Mouse (Mus musculus): ENCODE measurements around the gene Ythdf1. TPM values are rescaled to one million over a fixed set of nuclear protein-coding genes. Genes with fewer than 3 reads are reported as not detected.
A peak's percentile ranks its signal among the peaks of the same experiment; 100 is the strongest.

The Ythdf1 gene
- polyA plus RNA-seq, 1 experiment = 76.7 TPM

DNA sequence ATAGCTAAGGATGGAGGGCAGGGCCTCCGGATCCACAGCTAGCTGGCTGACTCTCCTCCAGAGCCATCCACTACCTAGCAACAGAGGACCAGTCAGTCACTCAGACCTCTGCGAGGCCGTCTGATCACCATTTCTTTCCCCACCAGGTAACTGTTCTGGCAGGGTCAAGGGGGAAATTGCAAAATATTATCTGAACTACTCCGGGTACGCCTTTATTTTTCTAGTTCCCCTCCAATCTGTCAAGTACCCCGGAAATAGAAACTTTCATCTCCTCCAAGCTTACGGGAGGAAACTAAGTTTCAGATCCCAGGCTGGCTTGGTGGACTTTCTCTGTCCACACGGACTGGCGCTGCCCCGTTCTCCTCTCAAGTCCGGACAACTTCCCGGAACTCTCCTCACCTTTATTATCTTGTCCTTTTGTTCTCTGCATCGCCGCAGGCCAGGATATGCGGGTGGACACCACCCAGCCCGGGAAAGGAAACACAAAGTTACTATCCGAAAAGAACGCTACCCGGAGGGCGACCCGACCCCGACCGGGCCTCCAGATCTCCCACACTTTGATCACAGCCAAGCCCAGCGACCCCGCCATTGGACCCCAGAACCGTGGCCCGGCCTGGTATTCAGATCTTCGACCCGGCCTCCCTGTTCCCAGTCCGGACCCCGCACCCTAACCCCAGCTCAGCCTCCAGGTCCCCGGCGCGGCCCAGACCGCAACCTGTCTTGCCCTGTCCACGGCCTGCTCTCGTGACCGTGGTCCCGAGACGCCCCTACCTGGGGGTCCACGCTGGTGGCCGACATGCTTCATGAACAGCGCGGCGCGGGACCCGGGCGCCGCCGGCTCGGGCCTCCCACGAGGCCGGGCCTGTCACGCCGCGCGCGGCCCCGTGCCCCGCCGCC lies 588 bp downstream of the Ythdf1 start:
- TF ChIP-seq POLR2A (IDR thresholded peaks at IDR 0.05; ENCODE audit: control insufficient read depth, extremely low read depth, insufficient read depth, low read length, poor library complexity) (no peak), CTCF (IDR thresholded peaks at IDR 0.05; ENCODE audit: borderline replicate concordance, control insufficient read depth, extremely low read depth, insufficient read depth, low read length, poor library complexity) (no peak)
- whole genome bisulfite sequencing = 1% methylated on average over 61 of the region's 61 CpGs
- DNase-seq = peak; percentile 50

DNA sequence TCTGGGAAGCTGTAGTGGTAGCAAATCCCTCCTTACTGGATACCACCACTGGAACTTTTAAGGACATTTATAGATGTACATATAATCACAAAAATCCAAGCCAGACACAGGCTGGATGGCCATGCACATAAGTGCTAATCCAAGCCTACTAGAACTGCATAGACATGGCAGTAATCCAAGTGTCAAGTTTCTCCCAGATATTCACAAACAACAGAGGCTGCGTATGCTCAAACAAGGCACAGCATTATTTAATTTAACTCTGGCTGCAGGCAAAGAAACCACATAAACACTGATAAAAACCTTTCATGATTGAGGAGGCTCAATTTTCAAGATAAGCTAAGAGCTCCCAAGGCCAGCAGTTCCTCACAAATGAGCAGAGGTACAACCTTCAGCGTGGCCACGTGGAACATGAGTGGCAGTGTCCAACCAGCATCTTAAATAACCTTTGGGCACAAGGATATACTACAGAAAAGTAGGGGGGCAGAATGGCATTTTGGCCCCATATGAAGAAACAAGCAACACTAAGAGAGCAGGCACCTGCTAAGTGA lies 4.8 kb downstream of the Ythdf1 start:
- H3K4me1 ChIP-seq (replicated peaks; ENCODE audit: control insufficient read depth, insufficient read depth, low read length) = peaks cover 5% of the 10 kb centered on the region; the same call in 1 of the 2 replicates
- WGBS = 93% methylated on average over 3 of the region's 3 CpGs
- H3K27me3 ChIP-seq (ENCODE audit: control insufficient read depth, insufficient read depth, low read length) = no peaks in the 10 kb centered on the region
- no peak for DNase-seq
- peaks cover 62% of the 10 kb centered on the region for H3K36me3 ChIP-seq (ENCODE audit: control insufficient read depth, insufficient read depth, low read length)
- H3K27ac ChIP-seq (ENCODE audit: control insufficient read depth, insufficient read depth, low read length) = no peak overlapping the region
- no peak overlapping the region for H3K4me3 ChIP-seq (ENCODE audit: control insufficient read depth, insufficient read depth, low read length)
- TF ChIP-seq POLR2A (IDR thresholded peaks at IDR 0.05; ENCODE audit: control insufficient read depth, extremely low read depth, insufficient read depth, low read length, poor library complexity) (no peak), CTCF (IDR thresholded peaks at IDR 0.05; ENCODE audit: borderline replicate concordance, control insufficient read depth, extremely low read depth, insufficient read depth, low read length, poor library complexity) (no peak)

More for the DNA sequence above, 588 bp downstream of the Ythdf1 start:
- Histone ChIP-seq H3K27ac (ENCODE audit: control insufficient read depth, insufficient read depth, low read length) (peak overlapping the region; percentile 47; the same call in 1 of the 2 replicates), H3K36me3 (ENCODE audit: control insufficient read depth, insufficient read depth, low read length) (peaks cover 23% of the 10 kb centered on the region), H3K4me1 (replicated peaks; ENCODE audit: control insufficient read depth, insufficient read depth, low read length) (peaks cover 5% of the 10 kb centered on the region), H3K4me3 (ENCODE audit: control insufficient read depth, insufficient read depth, low read length) (peak overlapping the region; percentile 93), H3K27me3 (ENCODE audit: control insufficient read depth, insufficient read depth, low read length) (no peaks in the 10 kb centered on the region)

GRCm38 (mm10) chr2:180910928-180911327 lies 9.8 kb downstream of the Ythdf1 start:
- Histone ChIP-seq H3K4me3 (ENCODE audit: control insufficient read depth, insufficient read depth, low read length) (no peak overlapping the region), H3K27ac (ENCODE audit: control insufficient read depth, insufficient read depth, low read length) (no peak overlapping the region), H3K36me3 (ENCODE audit: control insufficient read depth, insufficient read depth, low read length) (peaks cover 54% of the 10 kb centered on the region), H3K27me3 (ENCODE audit: control insufficient read depth, insufficient read depth, low read length) (no peaks in the 10 kb centered on the region), H3K4me1 (replicated peaks; ENCODE audit: control insufficient read depth, insufficient read depth, low read length) (no peaks in the 10 kb centered on the region)
- no peak for DNase-seq
- WGBS = 98% methylated on average over 12 of the region's 12 CpGs
- TF ChIP-seq CTCF (IDR thresholded peaks at IDR 0.05; ENCODE audit: borderline replicate concordance, control insufficient read depth, extremely low read depth, insufficient read depth, low read length, poor library complexity) (no peak), POLR2A (IDR thresholded peaks at IDR 0.05; ENCODE audit: control insufficient read depth, extremely low read depth, insufficient read depth, low read length, poor library complexity) (no peak)

DNA sequence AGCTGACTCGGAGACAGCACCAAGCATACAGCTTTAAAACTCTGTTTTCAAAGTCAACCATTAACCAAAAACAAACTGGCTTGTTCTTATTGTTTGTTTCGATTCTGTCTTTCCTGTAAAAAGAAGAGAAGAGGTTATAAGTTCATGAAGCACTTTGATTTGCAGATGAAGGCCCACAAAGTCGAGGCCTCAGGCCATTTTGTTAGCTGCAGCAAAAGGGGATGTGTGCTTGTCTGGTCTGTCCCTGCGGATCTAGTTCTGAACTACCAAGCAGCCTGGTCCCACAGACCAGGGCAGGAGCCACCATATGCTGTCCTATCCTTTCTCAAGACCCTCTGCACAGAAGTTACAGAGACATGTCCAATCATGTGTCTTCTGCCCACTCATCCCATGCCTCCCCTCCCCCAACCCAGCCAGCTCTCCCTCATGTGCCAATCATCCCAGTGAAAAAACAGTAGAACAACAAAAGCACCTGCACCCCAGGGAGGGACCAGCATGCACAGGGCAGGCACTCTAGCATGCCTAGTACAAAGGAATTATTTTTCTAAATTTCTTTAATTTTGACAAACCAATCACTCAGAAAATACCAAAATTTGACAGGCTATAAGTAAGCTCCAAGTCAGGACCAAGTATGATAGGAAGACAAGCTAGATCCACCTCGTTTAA lies 15.1 kb downstream of the Ythdf1 start:
- no peak overlapping the region for H3K4me3 ChIP-seq (ENCODE audit: control insufficient read depth, insufficient read depth, low read length)
- no peak overlapping the region for H3K27ac ChIP-seq (ENCODE audit: control insufficient read depth, insufficient read depth, low read length)
- no peaks in the 10 kb centered on the region for H3K27me3 ChIP-seq (ENCODE audit: control insufficient read depth, insufficient read depth, low read length)
- DNase-seq = no peak
- 89% methylated on average over 5 of the region's 5 CpGs for WGBS
- no peaks in the 10 kb centered on the region for H3K4me1 ChIP-seq (replicated peaks; ENCODE audit: control insufficient read depth, insufficient read depth, low read length)
- TF ChIP-seq CTCF (IDR thresholded peaks at IDR 0.05; ENCODE audit: borderline replicate concordance, control insufficient read depth, extremely low read depth, insufficient read depth, low read length, poor library complexity) (no peak), POLR2A (IDR thresholded peaks at IDR 0.05; ENCODE audit: control insufficient read depth, extremely low read depth, insufficient read depth, low read length, poor library complexity) (no peak)
- peaks cover 20% of the 10 kb centered on the region for H3K36me3 ChIP-seq (ENCODE audit: control insufficient read depth, insufficient read depth, low read length)

- Histone ChIP-seq H3K36me3 (ENCODE audit: control insufficient read depth, insufficient read depth, low read length) (peaks cover 15% of the 10 kb centered on the region), H3K27me3 (ENCODE audit: control insufficient read depth, insufficient read depth, low read length) (no peaks in the 10 kb centered on the region), H3K27ac (ENCODE audit: control insufficient read depth, insufficient read depth, low read length) (no peak overlapping the region), H3K4me3 (ENCODE audit: control insufficient read depth, insufficient read depth, low read length) (no peak overlapping the region), H3K4me1 (replicated peaks; ENCODE audit: control insufficient read depth, insufficient read depth, low read length) (no peaks in the 10 kb centered on the region)
- no peak for DNase-seq
- TF ChIP-seq POLR2A (IDR thresholded peaks at IDR 0.05; ENCODE audit: control insufficient read depth, extremely low read depth, insufficient read depth, low read length, poor library complexity) = no peak
- TF ChIP-seq CTCF (IDR thresholded peaks at IDR 0.05; ENCODE audit: borderline replicate concordance, control insufficient read depth, extremely low read depth, insufficient read depth, low read length, poor library complexity) = no peak
- WGBS = 97% methylated on average over 18 of the region's 18 CpGs
Measured at GRCm38 (mm10) chr2:180904435-180905208, 16.1 kb downstream of the Ythdf1 start.

GRCm38 (mm10) chr2:180902086-180902485 lies 18.7 kb downstream of the Ythdf1 start:
- DNase-seq = peak; percentile 15
- Histone ChIP-seq H3K4me3 (ENCODE audit: control insufficient read depth, insufficient read depth, low read length) (no peak overlapping the region), H3K36me3 (ENCODE audit: control insufficient read depth, insufficient read depth, low read length) (peaks cover 15% of the 10 kb centered on the region), H3K27ac (ENCODE audit: control insufficient read depth, insufficient read depth, low read length) (no peak overlapping the region), H3K4me1 (replicated peaks; ENCODE audit: control insufficient read depth, insufficient read depth, low read length) (no peaks in the 10 kb centered on the region), H3K27me3 (ENCODE audit: control insufficient read depth, insufficient read depth, low read length) (no peaks in the 10 kb centered on the region)
- TF ChIP-seq POLR2A (IDR thresholded peaks at IDR 0.05; ENCODE audit: control insufficient read depth, extremely low read depth, insufficient read depth, low read length, poor library complexity) (no peak), CTCF (IDR thresholded peaks at IDR 0.05; ENCODE audit: borderline replicate concordance, control insufficient read depth, extremely low read depth, insufficient read depth, low read length, poor library complexity) (no peak)
- 54% methylated on average over 2 of the region's 2 CpGs for WGBS
